ENCODE assay signal across 14 mouse cellular contexts in the genomic region with DNA sequence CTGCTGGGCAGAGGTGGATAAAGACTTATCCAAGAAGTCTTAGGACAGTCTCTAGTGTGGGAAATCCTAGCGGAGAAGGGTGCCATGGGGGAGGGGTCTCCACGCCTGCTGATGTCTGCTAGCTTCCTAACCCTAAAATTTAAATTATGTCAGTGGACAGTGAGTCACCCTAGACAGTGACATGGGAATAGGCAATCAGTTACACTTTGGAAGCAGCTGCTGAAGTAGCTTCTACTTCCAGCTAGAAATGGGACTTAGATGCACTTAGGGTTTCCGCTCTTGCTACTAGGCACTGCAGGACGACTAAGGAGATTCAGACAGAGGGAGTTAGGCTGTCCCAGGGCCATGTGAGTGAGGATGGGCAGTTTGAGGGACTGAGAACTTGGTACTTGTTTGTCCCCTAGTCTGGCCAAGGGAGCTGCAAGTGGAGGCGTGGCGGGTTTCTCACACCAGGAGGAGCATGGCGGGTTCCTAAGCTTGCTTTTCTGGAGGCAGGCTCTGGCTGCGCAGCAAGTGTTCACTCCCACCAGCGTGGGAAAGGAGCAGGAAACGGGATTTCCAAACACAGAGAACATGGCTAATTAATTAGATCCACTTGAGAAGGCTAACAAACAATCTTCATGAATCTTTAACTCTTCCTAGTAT. TPM values are rescaled to one million over a fixed set of nuclear protein-coding genes. Genes with fewer than 3 reads are reported as not detected.
A peak's percentile ranks its signal among the peaks of the same experiment; 100 is the strongest.
DNase-seq lines count a peak whose midpoint lies in the region; ATAC-seq and TF ChIP-seq lines count a peak whose summit lies in the region.
"Had no signal": no experiment of that assay in that cellular context is flagged by ENCODE, and none has a peak within 500 bp of the region (broad histone marks: within the 10 kb centered on the region; RNA-seq: fewer than 3 reads in every experiment).

No protein-coding gene starts in this region.

- peak overlapping the region; percentile 45; the same call in 1 of the 2 replicates for H3K27ac ChIP-seq in hindbrain, embryonic 10.5 days
- H3K27ac ChIP-seq in hindbrain, embryonic 13.5 days: no peak overlapping the region
- 0 out of 2 replicates have a peak overlapping the region, but pooled peaks have one; percentile 13 for H3K27ac ChIP-seq in midbrain, embryonic 14.5 days (replicated peaks; ENCODE audit: low read depth, low read length)
- no peak overlapping the region for H3K27ac ChIP-seq in midbrain, embryonic 13.5 days
- H3K27ac ChIP-seq in embryonic facial prominence, embryonic 15.5 days (replicated peaks): peak overlapping the region; percentile 86
- no peak overlapping the region; the same call in 1 of the 2 replicates for H3K27ac ChIP-seq in layer of hippocampus, adult 2 months

- H3K36me3 ChIP-seq in hindbrain, embryonic 10.5 days: peaks cover 92% of the 10 kb centered on the region
- peaks cover 27% of the 10 kb centered on the region for H3K36me3 ChIP-seq in hindbrain, embryonic 13.5 days
- H3K36me3 ChIP-seq in midbrain, embryonic 14.5 days (ENCODE audit: control insufficient read depth, insufficient read depth, low read length): peaks cover 36% of the 10 kb centered on the region
- peaks cover 40% of the 10 kb centered on the region for H3K36me3 ChIP-seq in midbrain, embryonic 13.5 days
- peaks cover 22% of the 10 kb centered on the region for H3K36me3 ChIP-seq in embryonic facial prominence, embryonic 15.5 days

- H3K4me2 ChIP-seq in hindbrain, embryonic 13.5 days: no peak overlapping the region
- no peak overlapping the region for H3K4me2 ChIP-seq in midbrain, embryonic 14.5 days (ENCODE audit: low read length)
- no peak overlapping the region for H3K4me2 ChIP-seq in midbrain, embryonic 13.5 days (replicated peaks)
- no peak overlapping the region for H3K4me2 ChIP-seq in embryonic facial prominence, embryonic 15.5 days (replicated peaks)
- H3K4me2 ChIP-seq: heart, embryonic 15.5 days had no signal

- no peaks in the 10 kb centered on the region for H3K27me3 ChIP-seq in hindbrain, embryonic 10.5 days (ENCODE audit: insufficient read depth, poor library complexity, severe bottlenecking)
- no peaks in the 10 kb centered on the region for H3K27me3 ChIP-seq in hindbrain, embryonic 13.5 days
- no peaks in the 10 kb centered on the region for H3K27me3 ChIP-seq in midbrain, embryonic 14.5 days (ENCODE audit: control insufficient read depth, insufficient read depth, low read length)
- H3K27me3 ChIP-seq in midbrain, embryonic 13.5 days: no peaks in the 10 kb centered on the region
- H3K27me3 ChIP-seq in embryonic facial prominence, embryonic 15.5 days: no peaks in the 10 kb centered on the region
- H3K27me3 ChIP-seq: heart, embryonic 15.5 days had no signal

- TF ChIP-seq CTCF in layer of hippocampus, adult 2 months (conservative IDR thresholded peaks at IDR 0.05): no peak

- H3K4me1 ChIP-seq in hindbrain, embryonic 10.5 days (replicated peaks): peaks cover 29% of the 10 kb centered on the region
- H3K4me1 ChIP-seq in hindbrain, embryonic 13.5 days (replicated peaks): peaks cover 42% of the 10 kb centered on the region
- H3K4me1 ChIP-seq in midbrain, embryonic 14.5 days (ENCODE audit: control insufficient read depth, insufficient read depth, low read length): peaks cover 7% of the 10 kb centered on the region; the same call in 1 of the 2 replicates
- H3K4me1 ChIP-seq in midbrain, embryonic 13.5 days (replicated peaks): peaks cover 16% of the 10 kb centered on the region
- H3K4me1 ChIP-seq in embryonic facial prominence, embryonic 15.5 days: peaks cover 46% of the 10 kb centered on the region
- H3K4me1 ChIP-seq: heart, embryonic 15.5 days had no signal

- H3K9me3 ChIP-seq in hindbrain, embryonic 10.5 days: no peaks in the 10 kb centered on the region
- no peaks in the 10 kb centered on the region for H3K9me3 ChIP-seq in hindbrain, embryonic 13.5 days
- H3K9me3 ChIP-seq in midbrain, embryonic 14.5 days (ENCODE audit: control insufficient read depth, low read length): no peaks in the 10 kb centered on the region
- no peaks in the 10 kb centered on the region for H3K9me3 ChIP-seq in midbrain, embryonic 13.5 days
- H3K9me3 ChIP-seq in embryonic facial prominence, embryonic 15.5 days (replicated peaks): no peaks in the 10 kb centered on the region
- H3K9me3 ChIP-seq: heart, embryonic 15.5 days had no signal

- no peak for ATAC-seq in hindbrain, embryonic 13.5 days (ENCODE audit: low FRiP score)
- ATAC-seq in midbrain, embryonic 14.5 days (ENCODE audit: low FRiP score, low TSS enrichment): no peak
- ATAC-seq in midbrain, embryonic 13.5 days: no peak
- no peak for ATAC-seq in embryonic facial prominence, embryonic 15.5 days (ENCODE audit: insufficient number of reproducible peaks, low FRiP score, low TSS enrichment, low read depth)
- ATAC-seq: inflammation-experienced regulatory T-cells, adult 6 months; lung, postnatal 0 days had no signal

- 81% methylated on average over 10 of the region's 10 CpGs for WGBS in hindbrain, embryonic 10.5 days
- WGBS in hindbrain, embryonic 13.5 days: 80% methylated on average over 10 of the region's 10 CpGs
- 85% methylated on average over 10 of the region's 10 CpGs for WGBS in midbrain, embryonic 14.5 days
- 78% methylated on average over 10 of the region's 10 CpGs for WGBS in midbrain, embryonic 13.5 days
- WGBS in embryonic facial prominence, embryonic 15.5 days: 54% methylated on average over 10 of the region's 10 CpGs

- no peak overlapping the region; the same call in 1 of the 2 replicates for H3K9ac ChIP-seq in hindbrain, embryonic 13.5 days
- H3K9ac ChIP-seq in midbrain, embryonic 14.5 days (replicated peaks; ENCODE audit: low read length): no peak overlapping the region
- H3K9ac ChIP-seq in midbrain, embryonic 13.5 days (replicated peaks): no peak overlapping the region
- H3K9ac ChIP-seq in embryonic facial prominence, embryonic 15.5 days: no peak overlapping the region
- H3K9ac ChIP-seq: heart, embryonic 15.5 days had no signal

- DNase-seq in hindbrain, embryonic 10.5 days (ENCODE audit: low spot score): no peak
- DNase-seq in midbrain, embryonic 14.5 days: peak; percentile 2
- peak; percentile 17 for DNase-seq in retina, embryonic 14.5 days (ENCODE audit: low spot score)
- no peak for DNase-seq in layer of hippocampus, adult 2 months (ENCODE audit: low spot score in 2 of 2)
- DNase-seq: adrenal gland, postnatal 25 days; cerebellum, adult 11-12 months; liver; thymus, adult 2 months had no signal

- no peak overlapping the region for H3K4me3 ChIP-seq in hindbrain, embryonic 10.5 days
- H3K4me3 ChIP-seq in hindbrain, embryonic 13.5 days: no peak overlapping the region
- H3K4me3 ChIP-seq in midbrain, embryonic 14.5 days (replicated peaks; ENCODE audit: low read depth, low read length): no peak overlapping the region
- H3K4me3 ChIP-seq in midbrain, embryonic 13.5 days (replicated peaks): no peak overlapping the region
- H3K4me3 ChIP-seq in embryonic facial prominence, embryonic 15.5 days (replicated peaks): no peak overlapping the region
- H3K4me3 ChIP-seq in layer of hippocampus, adult 2 months: no peak overlapping the region
- H3K4me3 ChIP-seq: heart, embryonic 15.5 days had no signal

RNA-seq across cellular contexts. Expression of gene Zfp568, which starts 26.9 kb away (rescaled TPM):
- polyA plus RNA-seq in hindbrain, embryonic 10.5 days (2016; fragmentation: Nextera tagmentation; extraction: Ambion mirVana): 18.0 and 27.0 TPM in 2 replicates
- 5.5 and 8.0 TPM in 2 replicates for polyA plus RNA-seq in hindbrain, embryonic 13.5 days (2015; fragmentation: Nextera tagmentation; extraction: Ambion mirVana)
- 3.3 and 5.5 TPM in 2 replicates for polyA plus RNA-seq in midbrain, embryonic 14.5 days (2014; fragmentation: Nextera tagmentation; extraction: Ambion mirVana)
- 6.8 and 7.7 TPM in 2 replicates for polyA plus RNA-seq in midbrain, embryonic 13.5 days (2015; fragmentation: Nextera tagmentation; extraction: Ambion mirVana)
- 18.4 and 22.6 TPM in 2 replicates for polyA plus RNA-seq in embryonic facial prominence, embryonic 15.5 days (2015; fragmentation: Nextera tagmentation; extraction: Ambion mirVana)
- 1 to 10 TPM; 3.1 to 3.6 TPM for total RNA-seq in layer of hippocampus, adult 2 months (2021)

RNA-seq across cellular contexts. Expression of gene Zfp14, which starts 40.5 kb away (rescaled TPM):
- polyA plus RNA-seq in hindbrain, embryonic 10.5 days (2016; fragmentation: Nextera tagmentation; extraction: Ambion mirVana): 3.9 and 5.0 TPM in 2 replicates
- polyA plus RNA-seq in hindbrain, embryonic 13.5 days (2015; fragmentation: Nextera tagmentation; extraction: Ambion mirVana): 9.4 TPM in 2 replicates
- 13.5 and 14.3 TPM in 2 replicates for polyA plus RNA-seq in midbrain, embryonic 14.5 days (2014; fragmentation: Nextera tagmentation; extraction: Ambion mirVana)
- polyA plus RNA-seq in midbrain, embryonic 13.5 days (2015; fragmentation: Nextera tagmentation; extraction: Ambion mirVana): 10.4 and 12.5 TPM in 2 replicates
- polyA plus RNA-seq in embryonic facial prominence, embryonic 15.5 days (2015; fragmentation: Nextera tagmentation; extraction: Ambion mirVana): 5.3 and 6.7 TPM in 2 replicates
- 1 to 10 TPM; 9.7 to 9.8 TPM for total RNA-seq in layer of hippocampus, adult 2 months (2021)

RNA-seq across cellular contexts. Expression of gene Zfp74, which starts 56.8 kb away (rescaled TPM):
- polyA plus RNA-seq in hindbrain, embryonic 10.5 days (2016; fragmentation: Nextera tagmentation; extraction: Ambion mirVana): 10.1 and 12.1 TPM in 2 replicates
- polyA plus RNA-seq in hindbrain, embryonic 13.5 days (2015; fragmentation: Nextera tagmentation; extraction: Ambion mirVana): 17.5 and 18.4 TPM in 2 replicates
- polyA plus RNA-seq in midbrain, embryonic 14.5 days (2014; fragmentation: Nextera tagmentation; extraction: Ambion mirVana): 16.3 and 22.1 TPM in 2 replicates
- polyA plus RNA-seq in midbrain, embryonic 13.5 days (2015; fragmentation: Nextera tagmentation; extraction: Ambion mirVana): 19.9 and 20.5 TPM in 2 replicates
- polyA plus RNA-seq in embryonic facial prominence, embryonic 15.5 days (2015; fragmentation: Nextera tagmentation; extraction: Ambion mirVana): 9.1 and 11.4 TPM in 2 replicates
- 10 to 100 TPM; 17.0 to 17.5 TPM for total RNA-seq in layer of hippocampus, adult 2 months (2021)

Comparison
In these comparisons a context has a peak if more than half of its experiments do, and no peak if none do; other contexts are left out.
1. H3K27ac ChIP-seq: peak in hindbrain, embryonic 10.5 days (single experiment), midbrain, embryonic 14.5 days (single experiment) and embryonic facial prominence, embryonic 15.5 days (single experiment); none in hindbrain, embryonic 13.5 days (single experiment), midbrain, embryonic 13.5 days (single experiment) and layer of hippocampus, adult 2 months (single experiment).
2. DNase-seq: peak in midbrain, embryonic 14.5 days (single experiment) and retina, embryonic 14.5 days (single experiment); none in hindbrain, embryonic 10.5 days (single experiment) and layer of hippocampus, adult 2 months (0 of 2).